Mouse (Mus musculus): ENCODE results near the gene Prn. TPM values are rescaled to one million over a fixed set of nuclear protein-coding genes. Genes with fewer than 3 reads are reported as not detected.

Gene Prn
- polyA plus RNA-seq, 1 experiment from 2014 or later, result not detected

DNA sequence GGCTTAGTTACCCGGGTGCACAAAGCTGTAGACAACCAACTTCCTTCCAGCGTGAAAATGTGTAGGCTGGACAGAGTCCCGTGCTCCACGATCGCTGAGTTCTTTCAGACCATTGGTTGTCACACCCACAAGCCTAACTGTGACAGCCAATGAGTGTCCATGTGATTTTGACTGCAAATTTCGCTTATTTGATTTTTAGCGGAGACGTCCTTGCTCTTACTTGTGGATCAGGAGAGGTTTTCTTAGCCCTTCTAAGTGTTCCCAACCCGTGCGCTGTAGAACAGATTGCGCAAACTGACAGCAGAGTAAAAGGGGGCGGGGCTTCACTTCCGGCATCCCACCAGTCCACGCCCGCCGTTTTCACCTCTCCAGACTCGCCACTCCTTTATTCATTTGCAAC lies 45.5 kb downstream of the Prn start:
- no peak overlapping the region for H3K9ac ChIP-seq (ENCODE audit: low read depth, low read length)
- peak overlapping the region; percentile 23 for H3K4me3 ChIP-seq (ENCODE audit: low read depth, low read length)
- TF ChIP-seq CTCF (IDR thresholded peaks at IDR 0.05; ENCODE audit: low read depth), result no peak
- ATAC-seq, result 0 out of 2 replicates have a peak, but pooled peaks have one; percentile 44
- H3K4me2 ChIP-seq (replicated peaks; ENCODE audit: low read depth), result peak overlapping the region; percentile 59
- H3K9me3 ChIP-seq (ENCODE audit: control insufficient read depth), result no peaks in the 10 kb centered on the region
- peaks cover 18% of the 10 kb centered on the region for H3K27me3 ChIP-seq (replicated peaks; ENCODE audit: control insufficient read depth, insufficient read depth, low read length)
- H3K4me1 ChIP-seq (replicated peaks; ENCODE audit: control insufficient read depth, insufficient read depth, low read length), result no peaks in the 10 kb centered on the region
- 5% methylated on average over 17 of the region's 17 CpGs for WGBS
- H3K36me3 ChIP-seq (ENCODE audit: control insufficient read depth, insufficient read depth), result no peaks in the 10 kb centered on the region
- H3K27ac ChIP-seq (ENCODE audit: low read depth, low read length), result no peak overlapping the region

DNA sequence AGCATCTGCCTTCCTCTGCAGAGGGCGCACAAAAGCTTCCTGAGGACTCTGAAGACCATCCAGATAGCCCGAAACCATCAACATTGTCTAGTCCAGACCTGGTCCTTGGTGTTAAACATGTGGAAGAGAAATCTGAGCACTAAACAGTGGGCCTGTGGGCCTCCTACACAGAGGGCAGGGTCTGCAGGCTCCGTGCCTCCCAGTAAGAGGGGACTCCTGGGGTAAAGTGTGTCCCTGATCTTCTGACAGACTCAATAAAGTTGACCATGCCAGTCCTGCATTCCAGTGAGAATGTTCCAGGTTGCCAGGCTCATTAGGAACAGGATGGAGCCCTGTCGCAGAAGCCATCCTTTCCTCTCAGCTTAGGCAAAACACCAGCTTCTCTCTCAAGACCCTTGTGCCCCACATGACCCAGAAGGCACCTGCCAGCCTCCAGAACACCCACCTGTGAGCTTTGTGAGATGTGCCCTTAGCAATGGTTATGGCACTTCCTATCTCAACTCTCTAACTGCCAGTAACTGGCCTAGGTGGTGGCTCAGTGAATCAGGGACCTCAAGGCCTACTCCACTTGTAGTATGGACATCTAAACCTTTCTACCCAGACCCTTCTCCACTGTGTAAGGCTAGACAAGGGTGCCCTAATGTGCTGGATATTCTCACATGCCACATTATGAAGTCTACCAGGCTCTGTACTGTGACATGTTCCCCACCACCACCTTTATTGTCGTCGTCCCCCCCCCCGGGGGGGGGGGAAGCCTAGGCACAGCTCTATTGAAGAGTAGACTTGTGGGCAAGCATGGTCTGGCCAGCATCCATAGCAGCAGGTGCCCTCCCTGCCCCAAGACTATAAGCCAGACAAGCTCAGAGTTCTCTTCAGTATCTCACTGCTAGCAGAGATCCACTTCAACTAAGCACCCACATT lies 46.8 kb downstream of the Prn start:
- Histone ChIP-seq H3K27ac (ENCODE audit: low read depth, low read length) (no peak overlapping the region), H3K27me3 (replicated peaks; ENCODE audit: control insufficient read depth, insufficient read depth, low read length) (peaks cover 14% of the 10 kb centered on the region), H3K9ac (ENCODE audit: low read depth, low read length) (no peak overlapping the region), H3K4me1 (replicated peaks; ENCODE audit: control insufficient read depth, insufficient read depth, low read length) (no peaks in the 10 kb centered on the region), H3K4me3 (ENCODE audit: low read depth, low read length) (no peak overlapping the region), H3K4me2 (replicated peaks; ENCODE audit: low read depth) (no peak overlapping the region), H3K36me3 (ENCODE audit: control insufficient read depth, insufficient read depth) (no peaks in the 10 kb centered on the region), H3K9me3 (ENCODE audit: control insufficient read depth) (no peaks in the 10 kb centered on the region)
- no peak for TF ChIP-seq CTCF (IDR thresholded peaks at IDR 0.05; ENCODE audit: low read depth)
- ATAC-seq, result no peak
- WGBS, result 78% methylated on average over 7 of the region's 7 CpGs

- WGBS, result 46% methylated on average over 9 of the region's 9 CpGs
- no peaks in the 10 kb centered on the region for H3K4me1 ChIP-seq (replicated peaks; ENCODE audit: control insufficient read depth, insufficient read depth, low read length)
- H3K27ac ChIP-seq (ENCODE audit: low read depth, low read length), result no peak overlapping the region
- peaks cover 8% of the 10 kb centered on the region for H3K27me3 ChIP-seq (replicated peaks; ENCODE audit: control insufficient read depth, insufficient read depth, low read length)
- no peak for TF ChIP-seq CTCF (IDR thresholded peaks at IDR 0.05; ENCODE audit: low read depth)
- no peaks in the 10 kb centered on the region for H3K9me3 ChIP-seq (ENCODE audit: control insufficient read depth)
- no peak overlapping the region for H3K4me2 ChIP-seq (replicated peaks; ENCODE audit: low read depth)
- H3K4me3 ChIP-seq (ENCODE audit: low read depth, low read length), result no peak overlapping the region
- ATAC-seq, result no peak
- no peaks in the 10 kb centered on the region for H3K36me3 ChIP-seq (ENCODE audit: control insufficient read depth, insufficient read depth)
- no peak overlapping the region for H3K9ac ChIP-seq (ENCODE audit: low read depth, low read length)
Observed at GRCm38 (mm10) chr2:131957731-131958222, 48.0 kb downstream of the Prn start.

DNA sequence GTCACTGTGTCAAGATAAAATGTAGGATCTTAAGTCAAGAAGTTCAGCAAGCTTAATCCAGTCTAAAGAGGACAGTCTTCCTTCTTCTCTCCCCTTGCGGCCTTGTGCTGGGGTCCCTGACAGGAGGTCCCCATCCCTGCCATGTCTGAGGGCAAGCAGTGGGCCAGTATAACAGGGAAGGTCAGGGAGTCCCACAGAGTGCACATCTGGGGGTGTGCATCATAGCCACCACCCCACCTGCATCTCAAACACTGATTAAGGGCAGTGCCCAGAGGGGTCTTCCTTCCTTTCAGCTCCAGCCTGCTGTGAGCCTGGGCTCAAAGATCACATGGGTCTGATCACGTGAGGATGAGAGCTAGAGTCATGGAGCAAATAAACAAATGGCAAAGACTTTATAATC lies 51.9 kb downstream of the Prn start:
- no peak for TF ChIP-seq CTCF (IDR thresholded peaks at IDR 0.05; ENCODE audit: low read depth)
- no peaks in the 10 kb centered on the region for H3K9me3 ChIP-seq (ENCODE audit: control insufficient read depth)
- no peak overlapping the region for H3K9ac ChIP-seq (ENCODE audit: low read depth, low read length)
- no peaks in the 10 kb centered on the region for H3K36me3 ChIP-seq (ENCODE audit: control insufficient read depth, insufficient read depth)
- no peak overlapping the region for H3K4me2 ChIP-seq (replicated peaks; ENCODE audit: low read depth)
- no peak overlapping the region for H3K4me3 ChIP-seq (ENCODE audit: low read depth, low read length)
- no peak for ATAC-seq
- WGBS, result 72% methylated on average over 2 of the region's 2 CpGs
- H3K4me1 ChIP-seq (replicated peaks; ENCODE audit: control insufficient read depth, insufficient read depth, low read length), result no peaks in the 10 kb centered on the region
- no peaks in the 10 kb centered on the region for H3K27me3 ChIP-seq (replicated peaks; ENCODE audit: control insufficient read depth, insufficient read depth, low read length)
- H3K27ac ChIP-seq (ENCODE audit: low read depth, low read length), result no peak overlapping the region

- no peak for ATAC-seq
- H3K4me3 ChIP-seq (ENCODE audit: low read depth, low read length), result no peak overlapping the region
- no peaks in the 10 kb centered on the region for H3K36me3 ChIP-seq (ENCODE audit: control insufficient read depth, insufficient read depth)
- 94% methylated on average over 2 of the region's 2 CpGs for WGBS
- H3K9me3 ChIP-seq (ENCODE audit: control insufficient read depth), result no peaks in the 10 kb centered on the region
- TF ChIP-seq CTCF (IDR thresholded peaks at IDR 0.05; ENCODE audit: low read depth), result no peak
- no peaks in the 10 kb centered on the region for H3K4me1 ChIP-seq (replicated peaks; ENCODE audit: control insufficient read depth, insufficient read depth, low read length)
- no peak overlapping the region for H3K27ac ChIP-seq (ENCODE audit: low read depth, low read length)
- H3K9ac ChIP-seq (ENCODE audit: low read depth, low read length), result no peak overlapping the region
- no peak overlapping the region for H3K4me2 ChIP-seq (replicated peaks; ENCODE audit: low read depth)
- no peaks in the 10 kb centered on the region for H3K27me3 ChIP-seq (replicated peaks; ENCODE audit: control insufficient read depth, insufficient read depth, low read length)
Observed at GRCm38 (mm10) chr2:131970597-131970996, 60.8 kb downstream of the Prn start.

DNA sequence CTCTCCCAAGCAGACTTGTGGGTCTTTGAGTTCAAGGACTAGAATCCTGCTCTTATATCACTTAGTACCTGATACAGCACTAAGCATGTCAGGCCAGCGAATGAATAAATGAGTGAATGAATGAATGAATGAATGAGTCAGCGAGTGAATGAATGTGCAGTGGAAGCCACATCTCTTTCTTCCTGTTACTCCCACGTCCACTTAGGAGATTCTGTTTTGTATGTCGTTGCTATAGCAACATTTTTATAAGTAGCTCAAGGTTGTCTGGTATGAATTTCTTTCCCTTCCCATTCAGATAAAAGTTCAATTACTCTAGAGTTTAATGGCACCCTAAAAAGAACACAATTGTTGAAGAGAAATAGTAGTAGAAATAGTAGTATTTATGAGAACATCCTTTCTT lies 61.3 kb downstream of the Prn start:
- Histone ChIP-seq H3K36me3 (ENCODE audit: control insufficient read depth, insufficient read depth) (no peaks in the 10 kb centered on the region), H3K4me3 (ENCODE audit: low read depth, low read length) (no peak overlapping the region), H3K27me3 (replicated peaks; ENCODE audit: control insufficient read depth, insufficient read depth, low read length) (no peaks in the 10 kb centered on the region), H3K27ac (ENCODE audit: low read depth, low read length) (no peak overlapping the region), H3K9ac (ENCODE audit: low read depth, low read length) (no peak overlapping the region), H3K4me1 (replicated peaks; ENCODE audit: control insufficient read depth, insufficient read depth, low read length) (no peaks in the 10 kb centered on the region), H3K4me2 (replicated peaks; ENCODE audit: low read depth) (no peak overlapping the region), H3K9me3 (ENCODE audit: control insufficient read depth) (no peaks in the 10 kb centered on the region)
- no peak for ATAC-seq
- 62% methylated on average over 4 of the region's 4 CpGs for WGBS
- TF ChIP-seq CTCF (IDR thresholded peaks at IDR 0.05; ENCODE audit: low read depth), result no peak

All from intestine, postnatal 0 days (tissue).